Mouse (Mus musculus) liver, embryonic 13.5 days (tissue): ENCODE measurements around the gene Rasef. TPM values are rescaled to one million over a fixed set of nuclear protein-coding genes. Genes with fewer than 3 reads are reported as not detected.
"Not testable (repeated sequence)": the region's sequence is repeated elsewhere in the genome, so short reads cannot be mapped to it uniquely, and the experiment has no call there.

ENCODE experiments used
- ATAC-seq: fragments of 200-750 bp; cut with Nextera tagmentation; 2 replicates; pipeline ENCODE4 v1.8.0; 2017; ENCODE audit warnings: low read depth, mild to moderate bottlenecking, moderate number of reproducible peaks, moderate library complexity
- DNase-seq: peaks from one replicate; pipeline ENCODE4 v3.0.0; 2022
- H3K27ac ChIP-seq: fragments of 300-500 bp; sonication (generic); 2 replicates; pipeline ENCODE4 v1.5.1; 2015; ENCODE audit warnings: moderate library complexity, mild to moderate bottlenecking, inconsistent platforms
- H3K27me3 ChIP-seq: fragments of 300-500 bp; sonication (generic); 2 replicates; pipeline ENCODE4 v1.6.1; 2015; ENCODE audit warnings: mild to moderate bottlenecking, inconsistent platforms
- H3K36me3 ChIP-seq: fragments of 300-500 bp; sonication (generic); 2 replicates; pipeline ENCODE4 v1.6.1; 2015; ENCODE audit warnings: mild to moderate bottlenecking, inconsistent platforms
- H3K4me1 ChIP-seq: fragments of 300-500 bp; sonication (generic); replicated peaks from 2 replicates; pipeline ENCODE4 v1.6.1; 2015; ENCODE audit warnings: inconsistent platforms
- H3K4me2 ChIP-seq: fragments of 300-500 bp; sonication (generic); 2 replicates; pipeline ENCODE4 v1.6.1; 2015; ENCODE audit warnings: inconsistent platforms, mild to moderate bottlenecking, moderate library complexity
- H3K4me3 ChIP-seq: fragments of 300-500 bp; sonication (generic); replicated peaks from 2 replicates; pipeline ENCODE4 v1.5.1; 2015; ENCODE audit warnings: mild to moderate bottlenecking, inconsistent platforms
- H3K9ac ChIP-seq: fragments of 300-500 bp; sonication (generic); 2 replicates; pipeline ENCODE4 v1.6.1; 2015; ENCODE audit warnings: mild to moderate bottlenecking, inconsistent platforms
- H3K9me3 ChIP-seq: fragments of 300-500 bp; sonication (generic); replicated peaks from 2 replicates; pipeline ENCODE4 v1.6.1; 2016; ENCODE audit warnings: inconsistent platforms
- WGBS: fragments of 180-500 bp; shearing (Covaris S2); methylation state at CpG from one replicate; pipeline ENCODE4 v1.1.7; 2015; ENCODE audit not compliant: insufficient replicate concordance; 5-methylcytosine and 5-hydroxymethylcytosine counted together
- polyA plus RNA-seq: library from polyadenylated mRNA; unstranded; fragments of >200 nt; fragmentation: Nextera tagmentation; extraction: Ambion mirVana; gene quantifications from 2 replicates; pipeline ENCODE4 v1.2.1, GENCODE M21; 2015

Gene Rasef
- polyA plus RNA-seq, 1 experiment from 2014 or later, result not detected

DNA sequence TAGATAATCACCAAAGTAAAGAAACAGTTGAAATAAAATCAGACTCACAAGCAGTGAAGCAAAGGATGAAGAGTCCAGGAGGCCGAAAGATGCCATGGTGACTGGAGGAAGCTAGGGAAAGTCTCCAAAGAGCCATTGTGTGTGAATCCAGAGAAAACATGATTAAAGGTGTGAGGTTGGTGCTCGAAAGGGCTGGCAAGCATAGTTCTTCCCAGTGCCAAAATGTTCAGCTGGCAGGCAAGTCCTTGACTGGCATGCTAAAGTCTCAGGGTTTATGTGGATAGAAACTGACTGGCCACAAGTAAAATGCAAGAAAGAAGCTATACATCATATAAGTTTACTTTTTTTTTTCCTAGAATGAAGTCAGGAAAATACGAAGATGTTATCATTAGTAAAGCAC is 22.6 kb downstream of the Rasef start:
- DNase-seq, result no peak
- WGBS, result 59% methylated on average over 3 of the region's 3 CpGs

GRCm38 (mm10) chr4:73748219-73748618 is 42.6 kb downstream of the Rasef start:
- H3K27ac ChIP-seq, result no peak overlapping the region
- H3K4me1 ChIP-seq, result no peaks in the 10 kb centered on the region
- no peak overlapping the region for H3K4me2 ChIP-seq
- no peak for DNase-seq
- H3K27me3 ChIP-seq, result no peaks in the 10 kb centered on the region
- no peaks in the 10 kb centered on the region for H3K36me3 ChIP-seq
- 67% methylated on average over 5 of the region's 5 CpGs for WGBS
- no peak for ATAC-seq
- H3K4me3 ChIP-seq, result no peak overlapping the region
- no peaks in the 10 kb centered on the region for H3K9me3 ChIP-seq
- no peak overlapping the region for H3K9ac ChIP-seq

More for the DNA sequence above, 22.6 kb downstream of the Rasef start:
- Histone ChIP-seq H3K9ac (no peak overlapping the region), H3K9me3 (no peaks in the 10 kb centered on the region), H3K36me3 (no peaks in the 10 kb centered on the region), H3K4me3 (no peak overlapping the region), H3K4me2 (no peak overlapping the region), H3K4me1 (no peaks in the 10 kb centered on the region), H3K27me3 (no peaks in the 10 kb centered on the region), H3K27ac (no peak overlapping the region)
- ATAC-seq, result no peak

DNA sequence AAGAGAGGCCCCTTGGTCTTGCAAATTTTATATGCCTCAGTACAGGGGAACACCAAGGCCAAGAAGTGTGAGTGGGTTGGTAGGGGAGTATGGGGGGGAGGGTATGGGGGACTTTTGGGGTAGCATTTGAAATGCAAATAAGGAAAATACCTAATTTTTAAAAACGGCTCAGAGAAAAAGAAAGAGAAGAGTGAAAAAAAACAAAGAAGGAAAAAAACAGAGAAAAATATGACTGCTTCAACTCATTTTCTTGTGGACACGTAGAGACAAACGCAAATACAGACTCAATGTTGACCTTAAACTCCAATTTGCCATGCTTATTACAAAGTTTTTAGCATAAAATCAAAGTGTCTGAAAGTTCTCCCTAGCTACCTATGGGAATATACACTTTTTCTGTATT is 51.4 kb downstream of the Rasef start:
- ATAC-seq (no peak), DNase-seq (no peak)
- no peak overlapping the region for H3K9ac ChIP-seq
- H3K36me3 ChIP-seq, result no peaks in the 10 kb centered on the region
- H3K4me2 ChIP-seq, result no peak overlapping the region
- H3K4me1 ChIP-seq, result no peaks in the 10 kb centered on the region
- H3K9me3 ChIP-seq, result no peaks in the 10 kb centered on the region
- no peak overlapping the region for H3K27ac ChIP-seq
- H3K27me3 ChIP-seq, result no peaks in the 10 kb centered on the region
- no peak overlapping the region for H3K4me3 ChIP-seq
- 57% methylated on average over 3 of the region's 3 CpGs for WGBS

DNA sequence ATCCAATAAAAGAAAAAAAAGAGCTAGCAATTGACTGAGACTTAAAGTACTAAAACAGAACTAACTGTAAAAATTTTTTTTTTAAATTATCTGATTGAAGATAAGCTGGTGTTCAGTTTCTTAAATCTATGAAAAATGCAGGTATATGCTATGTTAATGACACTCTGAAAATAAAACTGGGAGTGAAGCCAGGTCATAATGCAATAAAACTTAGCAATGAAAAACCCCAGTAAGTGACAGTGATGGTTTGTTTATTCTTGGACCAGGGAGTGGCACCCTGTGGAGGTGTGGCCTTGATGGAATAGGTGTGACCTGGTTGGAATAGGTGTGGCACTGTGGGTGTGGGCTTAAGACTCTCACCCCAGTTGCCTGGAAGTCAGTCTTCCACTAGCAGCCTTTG is 71.0 kb downstream of the Rasef start:
- Histone ChIP-seq H3K4me2 (no peak overlapping the region), H3K27ac (no peak overlapping the region), H3K36me3 (no peaks in the 10 kb centered on the region), H3K4me3 (no peak overlapping the region), H3K27me3 (no peaks in the 10 kb centered on the region), H3K9ac (no peak overlapping the region), H3K4me1 (no peaks in the 10 kb centered on the region), H3K9me3 (no peaks in the 10 kb centered on the region; the same call in 1 of the 2 replicates)
- ATAC-seq, result no peak
- no peak for DNase-seq

- H3K4me3 ChIP-seq, result no peak overlapping the region
- H3K27me3 ChIP-seq, result no peaks in the 10 kb centered on the region
- 63% methylated on average over 1 of the region's 1 CpGs for WGBS
- no peak for DNase-seq
- ATAC-seq, result no peak
- no peak overlapping the region for H3K9ac ChIP-seq
- H3K4me1 ChIP-seq, result no peaks in the 10 kb centered on the region
- H3K36me3 ChIP-seq, result no peaks in the 10 kb centered on the region
- H3K27ac ChIP-seq, result no peak overlapping the region
- H3K9me3 ChIP-seq, result no peaks in the 10 kb centered on the region; the same call in 1 of the 2 replicates
- H3K4me2 ChIP-seq, result no peak overlapping the region
Measured at GRCm38 (mm10) chr4:73718761-73719160, 72.0 kb downstream of the Rasef start.

GRCm38 (mm10) chr4:73683216-73683615 is 107.6 kb downstream of the Rasef start, which contains the start of gene Gm428:
Gene Gm428 (plus strand): TSS chr4:73683516.
- H3K4me2 ChIP-seq, H3K9me3 ChIP-seq, H3K36me3 ChIP-seq, H3K9ac ChIP-seq, H3K27ac ChIP-seq, H3K4me1 ChIP-seq, DNase-seq, H3K27me3 ChIP-seq, H3K4me3 ChIP-seq, ATAC-seq: not testable (repeated sequence)
- 50% methylated on average over 1 of the region's 4 CpGs for WGBS

- not testable (repeated sequence) for H3K36me3 ChIP-seq, H3K9me3 ChIP-seq, H3K4me1 ChIP-seq, H3K27me3 ChIP-seq, H3K9ac ChIP-seq, H3K4me3 ChIP-seq, H3K4me2 ChIP-seq, DNase-seq, H3K27ac ChIP-seq, ATAC-seq
- WGBS, result no CpG with 5 or more reads among the region's 4 CpGs
Measured at GRCm38 (mm10) chr4:73668054-73668453, 122.7 kb downstream of the Rasef start, which contains the start of gene Gm11239. Gene Gm11239 (plus strand): TSS chr4:73668354.

Other genes with a start within 250 kb of the Rasef start
- not detected in 2 replicates for gene Gm11238, start 183.1 kb downstream of the Rasef start, polyA plus RNA-seq
- not detected in 2 replicates for gene Gm11237, start 168.0 kb downstream of the Rasef start, polyA plus RNA-seq
- not detected in 2 replicates for gene Gm11236, start 152.9 kb downstream of the Rasef start, polyA plus RNA-seq
- gene Gm11239, start 122.6 kb downstream of the Rasef start, polyA plus RNA-seq, result not detected in 2 replicates
- not detected in 2 replicates for gene Gm428, start 107.5 kb downstream of the Rasef start, polyA plus RNA-seq
- gene Gm11758, start 85.3 kb upstream of the Rasef start, polyA plus RNA-seq, result not detected in 2 replicates
- not detected in 2 replicates for gene Gm11757, start 100.1 kb upstream of the Rasef start, polyA plus RNA-seq
- gene Gm13871, start 115.0 kb upstream of the Rasef start, polyA plus RNA-seq, result not detected in 2 replicates
- gene Gm11756, start 129.8 kb upstream of the Rasef start, polyA plus RNA-seq, result not detected in 2 replicates
- 0.12 TPM in 1 of 2 replicates, not detected in the other for gene 2310002L09Rik, start 159.9 kb upstream of the Rasef start, polyA plus RNA-seq
- 0.07 and 0.13 TPM in 2 replicates for gene Frmd3, start 222.4 kb upstream of the Rasef start, polyA plus RNA-seq